Mouse (Mus musculus) intestine, embryonic 14.5 days (tissue): Measurements from ENCODE around the gene Cit. TPM values are rescaled to one million over a fixed set of nuclear protein-coding genes. Genes with fewer than 3 reads are reported as not detected.
A peak's percentile ranks its signal among the peaks of the same experiment; 100 is the strongest.

Source experiments
- ATAC-seq: fragments of 200-750 bp; cut with Nextera tagmentation; replicated peaks from 2 replicates; pipeline ENCODE4 v1.8.0; 2017; ENCODE audit warnings: low read depth, moderate number of reproducible peaks, moderate TSS enrichment, moderate library complexity; ENCODE audit not compliant: low FRiP score, low TSS enrichment
- DNase-seq: peaks from one replicate; pipeline ENCODE4 v3.0.0-alpha.2; 2018; ENCODE audit warnings: low spot score
- H3K27ac ChIP-seq: fragments of 300-500 bp; sonication (generic); 2 replicates; pipeline ENCODE4 v1.5.1; 2014; ENCODE audit warnings: low read depth, mild to moderate bottlenecking, control low read depth
- H3K27me3 ChIP-seq: fragments of 300-500 bp; sonication (generic); replicated peaks from 2 replicates; pipeline ENCODE4 v1.6.1; 2014; ENCODE audit warnings: low read length, control low read depth; ENCODE audit not compliant: control insufficient read depth, insufficient read depth
- H3K36me3 ChIP-seq: fragments of 300-500 bp; sonication (generic); 2 replicates; pipeline ENCODE4 v1.6.1; 2014; ENCODE audit warnings: low read length, control low read depth; ENCODE audit not compliant: control insufficient read depth, insufficient read depth
- H3K4me1 ChIP-seq: fragments of 300-500 bp; sonication (generic); replicated peaks from 2 replicates; pipeline ENCODE4 v1.6.1; 2014; ENCODE audit warnings: low read length, control low read depth, mixed read lengths; ENCODE audit not compliant: control insufficient read depth, insufficient read depth
- H3K4me2 ChIP-seq: fragments of 300-500 bp; sonication (generic); 2 replicates; pipeline ENCODE4 v1.6.1; 2014; ENCODE audit warnings: low read length
- H3K4me3 ChIP-seq: fragments of 300-500 bp; sonication (generic); 2 replicates; pipeline ENCODE4 v1.5.1; 2014; ENCODE audit warnings: low read depth, low read length, control low read depth, mixed read lengths
- H3K9ac ChIP-seq: fragments of 300-500 bp; sonication (generic); 2 replicates; pipeline ENCODE4 v1.6.1; 2014; ENCODE audit warnings: mild to moderate bottlenecking, low read length
- H3K9me3 ChIP-seq: fragments of 300-500 bp; sonication (generic); 2 replicates; pipeline ENCODE4 v1.6.1; 2016; ENCODE audit warnings: low read length, control low read depth; ENCODE audit not compliant: control insufficient read depth
- WGBS: fragments of 180-500 bp; shearing (Covaris S2); extraction: QIAGEN DNeasy Blood & Tissue Kit; methylation state at CpG from one replicate; pipeline ENCODE4 v1.1.7; 2014; 5-methylcytosine and 5-hydroxymethylcytosine counted together
- polyA plus RNA-seq: library from polyadenylated mRNA; unstranded; fragments of >200 nt; fragmentation: Nextera tagmentation; extraction: Ambion mirVana; gene quantifications from 2 replicates; pipeline ENCODE4 v1.2.1, GENCODE M21; 2014

Cit gene
- polyA plus RNA-seq, 1 experiment from 2014 or later, result 25.8 TPM

GRCm38 (mm10) chr5:116017391-116017790 is 172.3 kb downstream of the Cit start:
- Histone ChIP-seq H3K4me2 (no peak overlapping the region), H3K27ac (no peak overlapping the region), H3K36me3 (peaks cover 96% of the 10 kb centered on the region), H3K4me3 (no peak overlapping the region), H3K9ac (no peak overlapping the region), H3K4me1 (peaks cover 1% of the 10 kb centered on the region; the same call in 1 of the 2 replicates), H3K9me3 (no peaks in the 10 kb centered on the region), H3K27me3 (no peaks in the 10 kb centered on the region)
- 91% methylated on average over 8 of the region's 8 CpGs for WGBS
- ATAC-seq, result no peak
- DNase-seq, result no peak

- no peak overlapping the region for H3K9ac ChIP-seq
- H3K36me3 ChIP-seq, result peaks cover 91% of the 10 kb centered on the region
- DNase-seq (no peak), ATAC-seq (no peak)
- peaks cover 10% of the 10 kb centered on the region for H3K4me1 ChIP-seq
- no peaks in the 10 kb centered on the region for H3K9me3 ChIP-seq
- H3K27ac ChIP-seq, result no peak overlapping the region
- H3K27me3 ChIP-seq, result no peaks in the 10 kb centered on the region
- 93% methylated on average over 9 of the region's 9 CpGs for WGBS
- no peak overlapping the region for H3K4me3 ChIP-seq
- no peak overlapping the region for H3K4me2 ChIP-seq
Observed at GRCm38 (mm10) chr5:116018196-116018595, 173.1 kb downstream of the Cit start.

GRCm38 (mm10) chr5:116018784-116019183 is 173.7 kb downstream of the Cit start:
- Histone ChIP-seq H3K4me2 (no peak overlapping the region), H3K9me3 (no peaks in the 10 kb centered on the region), H3K4me1 (peaks cover 11% of the 10 kb centered on the region), H3K27ac (no peak overlapping the region), H3K36me3 (peaks cover 85% of the 10 kb centered on the region), H3K9ac (no peak overlapping the region), H3K4me3 (no peak overlapping the region), H3K27me3 (no peaks in the 10 kb centered on the region)
- 79% methylated on average over 6 of the region's 6 CpGs for WGBS
- DNase-seq, result no peak
- ATAC-seq, result no peak

DNA sequence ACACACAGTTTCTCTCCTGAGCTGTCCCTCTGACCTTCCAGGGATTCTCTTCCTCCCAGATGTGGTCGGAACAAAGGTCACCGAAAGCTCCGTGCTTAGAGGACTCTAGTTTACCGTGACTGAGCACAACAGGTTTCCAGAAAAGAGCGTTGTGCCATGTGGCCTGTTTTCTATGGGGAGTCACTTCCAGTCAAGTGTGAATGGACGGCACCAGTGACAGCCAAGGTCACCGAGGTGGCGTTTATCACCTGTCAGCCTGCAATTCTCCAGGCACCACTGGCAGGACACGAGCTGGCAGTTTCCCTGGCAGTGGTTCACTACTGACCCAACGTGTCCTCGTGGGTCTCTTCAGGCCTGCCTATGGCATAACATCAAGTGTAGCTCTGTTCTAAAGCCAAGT is 174.3 kb downstream of the Cit start:
- no peak overlapping the region for H3K4me2 ChIP-seq
- peaks cover 11% of the 10 kb centered on the region for H3K4me1 ChIP-seq
- no peak overlapping the region for H3K27ac ChIP-seq
- DNase-seq (no peak), ATAC-seq (no peak)
- peaks cover 80% of the 10 kb centered on the region for H3K36me3 ChIP-seq
- WGBS, result 65% methylated on average over 11 of the region's 11 CpGs
- no peaks in the 10 kb centered on the region for H3K9me3 ChIP-seq
- no peak overlapping the region for H3K9ac ChIP-seq
- no peaks in the 10 kb centered on the region for H3K27me3 ChIP-seq
- H3K4me3 ChIP-seq, result no peak overlapping the region

- 94% methylated on average over 14 of the region's 14 CpGs for WGBS
- Histone ChIP-seq H3K4me2 (no peak overlapping the region), H3K36me3 (peaks cover 58% of the 10 kb centered on the region), H3K27ac (no peak overlapping the region), H3K4me3 (no peak overlapping the region), H3K9me3 (no peaks in the 10 kb centered on the region), H3K4me1 (peaks cover 11% of the 10 kb centered on the region), H3K27me3 (no peaks in the 10 kb centered on the region), H3K9ac (no peak overlapping the region)
- no peak for DNase-seq
- ATAC-seq, result no peak
Observed at GRCm38 (mm10) chr5:116021552-116021951, 176.5 kb downstream of the Cit start.

GRCm38 (mm10) chr5:116022131-116022530 is 177.1 kb downstream of the Cit start:
- Histone ChIP-seq H3K36me3 (peaks cover 52% of the 10 kb centered on the region), H3K4me2 (no peak overlapping the region), H3K4me3 (no peak overlapping the region), H3K9me3 (no peaks in the 10 kb centered on the region), H3K4me1 (peaks cover 11% of the 10 kb centered on the region), H3K27me3 (no peaks in the 10 kb centered on the region), H3K27ac (no peak overlapping the region), H3K9ac (no peak overlapping the region)
- ATAC-seq (no peak), DNase-seq (no peak)
- WGBS, result 95% methylated on average over 12 of the region's 12 CpGs

GRCm38 (mm10) chr5:116022658-116023200 is 177.7 kb downstream of the Cit start:
- no peaks in the 10 kb centered on the region for H3K9me3 ChIP-seq
- ATAC-seq (no peak), DNase-seq (no peak)
- H3K9ac ChIP-seq, result peak overlapping the region; percentile 76; the same call in 1 of the 2 replicates
- peaks cover 11% of the 10 kb centered on the region for H3K4me1 ChIP-seq
- H3K36me3 ChIP-seq, result peaks cover 46% of the 10 kb centered on the region
- 85% methylated on average over 7 of the region's 7 CpGs for WGBS
- peak overlapping the region; percentile 78 for H3K4me2 ChIP-seq
- H3K27ac ChIP-seq, result no peak overlapping the region
- no peaks in the 10 kb centered on the region for H3K27me3 ChIP-seq
- peak overlapping the region; percentile 85 for H3K4me3 ChIP-seq

- no peaks in the 10 kb centered on the region for H3K9me3 ChIP-seq
- peak overlapping the region; percentile 76 for H3K9ac ChIP-seq
- ATAC-seq, result no peak
- WGBS, result 26% methylated on average over 8 of the region's 8 CpGs
- peaks cover 11% of the 10 kb centered on the region for H3K4me1 ChIP-seq
- peak; percentile 61 for DNase-seq
- H3K36me3 ChIP-seq, result peaks cover 41% of the 10 kb centered on the region
- no peak overlapping the region for H3K27ac ChIP-seq
- H3K4me2 ChIP-seq, result peak overlapping the region; percentile 78
- H3K4me3 ChIP-seq, result peak overlapping the region; percentile 85
- H3K27me3 ChIP-seq, result no peaks in the 10 kb centered on the region
Observed at GRCm38 (mm10) chr5:116023251-116023661, 178.2 kb downstream of the Cit start.

- Histone ChIP-seq H3K4me3 (peak overlapping the region; percentile 85), H3K4me2 (peak overlapping the region; percentile 78), H3K4me1 (peaks cover 11% of the 10 kb centered on the region), H3K9me3 (no peaks in the 10 kb centered on the region), H3K27me3 (no peaks in the 10 kb centered on the region), H3K36me3 (peaks cover 35% of the 10 kb centered on the region), H3K27ac (peak overlapping the region; percentile 80), H3K9ac (peak overlapping the region; percentile 76)
- no peak for DNase-seq
- ATAC-seq, result peak; percentile 68; the same call in 1 of the 2 replicates
- under 1% methylated on average over 28 of the region's 28 CpGs for WGBS
Observed at GRCm38 (mm10) chr5:116023821-116024284, 178.8 kb downstream of the Cit start.
